Mouse (Mus musculus) limb, embryonic 15.5 days (tissue): ENCODE measurements around the gene Gm17571. TPM values are rescaled to one million over a fixed set of nuclear protein-coding genes. Genes with fewer than 3 reads are reported as not detected.

ENCODE experiments used
- ATAC-seq: fragments of 200-750 bp; cut with Nextera tagmentation; 2 replicates; pipeline ENCODE4 v1.8.0; 2017; ENCODE audit warnings: low read depth, moderate TSS enrichment; ENCODE audit not compliant: insufficient number of reproducible peaks, low FRiP score, low TSS enrichment
- H3K27ac ChIP-seq: fragments of 300-500 bp; sonication (generic); 2 replicates; pipeline ENCODE4 v1.5.1; 2015; ENCODE audit warnings: moderate library complexity, mild to moderate bottlenecking, inconsistent platforms
- H3K27me3 ChIP-seq: fragments of 300-500 bp; sonication (generic); 2 replicates; pipeline ENCODE4 v1.6.1; 2015; ENCODE audit warnings: inconsistent platforms
- H3K36me3 ChIP-seq: fragments of 300-500 bp; sonication (generic); 2 replicates; pipeline ENCODE4 v1.6.1; 2015; ENCODE audit warnings: inconsistent platforms
- H3K4me1 ChIP-seq: fragments of 300-500 bp; sonication (generic); 2 replicates; pipeline ENCODE4 v1.6.1; 2015; ENCODE audit warnings: inconsistent platforms
- H3K4me2 ChIP-seq: fragments of 300-500 bp; sonication (generic); 2 replicates; pipeline ENCODE4 v1.6.1; 2015; ENCODE audit warnings: mild to moderate bottlenecking, inconsistent platforms
- H3K4me3 ChIP-seq: fragments of 300-500 bp; sonication (generic); 2 replicates; pipeline ENCODE4 v1.5.1; 2015; ENCODE audit warnings: mild to moderate bottlenecking, inconsistent platforms
- H3K9ac ChIP-seq: fragments of 300-500 bp; sonication (generic); 2 replicates; pipeline ENCODE4 v1.6.1; 2015; ENCODE audit warnings: inconsistent platforms
- H3K9me3 ChIP-seq: fragments of 300-500 bp; sonication (generic); 2 replicates; pipeline ENCODE4 v1.6.1; 2016; ENCODE audit warnings: inconsistent platforms
- WGBS: fragments of 180-500 bp; shearing (Covaris S2); methylation state at CpG from one replicate; pipeline ENCODE4 v1.1.7; 2015; 5-methylcytosine and 5-hydroxymethylcytosine counted together
- polyA plus RNA-seq: library from polyadenylated mRNA; unstranded; fragments of >200 nt; fragmentation: Nextera tagmentation; extraction: Ambion mirVana; gene quantifications from 2 replicates; pipeline ENCODE4 v1.2.1, GENCODE M21; 2015

The Gm17571 gene
- not detected in 2 replicates for polyA plus RNA-seq

DNA sequence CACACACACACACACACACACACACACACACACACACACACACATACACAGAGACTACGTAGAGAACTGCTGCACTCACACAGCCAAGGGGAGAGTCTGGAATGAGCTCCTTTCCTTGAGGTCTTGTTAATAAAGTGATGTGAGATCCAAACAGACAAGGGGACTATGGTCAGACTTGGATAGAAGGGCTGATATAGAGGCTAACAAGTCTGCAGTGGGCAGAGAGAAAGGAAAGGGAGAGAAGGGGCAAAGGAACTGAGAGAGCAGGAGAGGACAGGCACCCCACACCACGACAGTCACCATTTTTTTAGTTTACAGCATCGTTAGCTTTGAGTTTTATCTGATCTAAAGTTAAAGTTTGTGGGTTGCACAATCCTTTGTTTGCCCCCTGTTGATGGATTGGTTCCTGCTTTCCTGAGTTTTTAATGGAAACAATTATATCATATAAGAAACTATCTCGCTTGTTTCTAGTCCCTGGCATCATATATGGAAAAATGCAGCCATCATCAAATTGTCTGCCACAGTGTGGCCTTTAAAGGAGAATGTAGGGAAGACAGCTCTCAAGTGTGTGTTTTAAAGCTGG is at the start of gene Gm17571:
Gene Gm17571, minus strand, starts transcription at position 51 of the 583 bp plus-strand sequence.
- no peak for ATAC-seq
- Histone ChIP-seq H3K27ac (no peak within 1 kb of the TSS), H3K27me3 (no peaks in the 10 kb centered on the region), H3K4me1 (0 out of 2 replicates have a peak, but pooled peaks cover 4% of the 10 kb centered on the region), H3K9me3 (no peaks in the 10 kb centered on the region), H3K36me3 (no peaks in the 10 kb centered on the region), H3K9ac (no peak within 1 kb of the TSS), H3K4me3 (no peak within 1 kb of the TSS), H3K4me2 (no peak within 1 kb of the TSS)
- 52% methylated on average over 4 of the region's 4 CpGs for WGBS

DNA sequence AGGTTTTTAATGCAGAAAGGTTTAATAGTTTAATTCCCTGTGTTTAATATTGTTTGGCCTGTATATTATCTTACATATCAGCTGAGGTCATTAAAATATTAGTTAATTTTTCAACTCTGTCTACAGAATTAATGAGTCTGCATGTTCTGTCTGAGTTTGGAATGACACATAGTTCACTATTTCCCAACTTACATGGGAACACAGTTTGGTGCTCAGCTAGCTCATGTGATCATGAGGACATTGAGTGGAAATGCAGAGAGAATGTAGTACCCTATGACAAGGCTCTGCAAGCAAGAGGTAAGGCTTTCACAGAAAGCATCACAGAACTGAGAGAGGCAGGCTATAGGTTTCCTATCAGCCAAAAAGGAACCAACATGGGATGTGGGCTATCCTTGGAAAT is 49.0 kb upstream of the Gm17571 start:
- Histone ChIP-seq H3K9me3 (no peaks in the 10 kb centered on the region), H3K4me3 (no peak overlapping the region), H3K27me3 (no peaks in the 10 kb centered on the region), H3K4me2 (no peak overlapping the region), H3K4me1 (peaks cover 18% of the 10 kb centered on the region), H3K9ac (no peak overlapping the region), H3K27ac (no peak overlapping the region), H3K36me3 (no peaks in the 10 kb centered on the region)
- ATAC-seq, result no peak

DNA sequence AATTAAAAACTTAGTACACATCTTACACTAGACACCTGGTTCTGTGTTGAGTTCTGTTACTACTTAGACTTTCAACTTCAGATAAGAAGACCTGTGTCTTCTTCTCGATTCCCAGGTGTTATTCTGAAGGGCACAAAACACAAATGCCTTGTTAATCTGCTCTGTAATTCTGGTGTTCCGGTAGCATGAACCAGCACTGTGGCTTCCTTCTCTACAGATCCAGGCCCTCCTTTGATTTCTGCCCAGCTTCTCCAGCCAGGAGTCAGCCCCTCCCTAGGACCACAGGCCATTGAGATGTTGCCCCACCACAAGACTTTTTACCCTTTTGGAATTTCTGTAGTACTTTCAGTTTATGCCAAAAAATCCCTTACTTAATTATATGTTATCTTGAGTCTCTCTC is 47.2 kb upstream of the Gm17571 start:
- H3K4me1 ChIP-seq, result peaks cover 16% of the 10 kb centered on the region
- WGBS, result 69% methylated on average over 2 of the region's 2 CpGs

GRCm38 (mm10) chr9:13492807-13493206 is 46.3 kb upstream of the Gm17571 start:
- 51% methylated on average over 2 of the region's 2 CpGs for WGBS
- ATAC-seq, result no peak

More for the DNA sequence above, 47.2 kb upstream of the Gm17571 start:
- H3K4me2 ChIP-seq, result no peak overlapping the region
- H3K9me3 ChIP-seq, result no peaks in the 10 kb centered on the region
- H3K36me3 ChIP-seq, result no peaks in the 10 kb centered on the region
- H3K4me3 ChIP-seq, result no peak overlapping the region
- H3K9ac ChIP-seq, result no peak overlapping the region
- no peaks in the 10 kb centered on the region for H3K27me3 ChIP-seq
- no peak overlapping the region for H3K27ac ChIP-seq
- no peak for ATAC-seq

DNA sequence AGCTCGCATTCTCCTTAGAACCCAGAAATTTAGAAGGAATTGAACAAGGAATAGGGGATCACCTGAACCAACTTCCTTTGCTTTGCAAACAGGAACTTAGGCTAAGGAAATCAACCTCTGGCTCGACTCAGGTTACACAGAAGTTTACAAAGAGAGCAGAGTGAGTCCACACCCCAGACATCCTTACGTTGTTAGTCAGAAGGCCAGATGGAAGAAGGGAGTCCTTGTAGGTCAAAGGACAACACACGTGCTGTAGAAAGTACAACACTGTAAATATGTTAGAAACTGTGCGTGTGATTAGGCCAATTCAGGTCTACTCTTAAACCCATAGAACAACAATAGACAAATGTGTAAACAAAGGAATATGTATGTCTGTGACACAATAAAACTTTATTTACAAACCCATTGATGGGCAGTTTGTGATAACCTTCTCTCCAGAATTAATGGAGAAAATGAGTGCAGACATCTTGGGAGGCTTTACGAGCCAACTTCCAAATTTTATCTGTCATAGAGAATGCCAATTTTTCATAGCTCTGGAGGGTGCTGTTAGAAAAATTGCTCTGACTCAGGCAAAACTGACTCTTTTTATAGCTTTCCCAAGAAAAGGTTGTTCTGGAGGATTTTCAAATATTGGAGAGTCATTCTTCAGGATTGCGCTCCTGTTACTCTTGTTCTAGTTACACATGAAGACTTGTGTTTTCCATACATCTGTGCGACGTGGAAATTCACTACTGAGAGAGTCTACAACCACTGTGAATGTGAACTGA is 45.5 kb upstream of the Gm17571 start:
- Histone ChIP-seq H3K4me1 (peaks cover 6% of the 10 kb centered on the region), H3K9ac (no peak overlapping the region), H3K9me3 (no peaks in the 10 kb centered on the region), H3K4me3 (no peak overlapping the region), H3K4me2 (no peak overlapping the region), H3K27me3 (no peaks in the 10 kb centered on the region), H3K27ac (no peak overlapping the region), H3K36me3 (no peaks in the 10 kb centered on the region)
- no peak for ATAC-seq
- WGBS, result 66% methylated on average over 9 of the region's 9 CpGs

More at GRCm38 (mm10) chr9:13492807-13493206, 46.3 kb upstream of the Gm17571 start:
- no peaks in the 10 kb centered on the region for H3K9me3 ChIP-seq
- H3K4me2 ChIP-seq, result no peak overlapping the region
- no peaks in the 10 kb centered on the region for H3K36me3 ChIP-seq
- H3K9ac ChIP-seq, result no peak overlapping the region
- H3K4me1 ChIP-seq, result peaks cover 11% of the 10 kb centered on the region
- H3K4me3 ChIP-seq, result no peak overlapping the region
- H3K27ac ChIP-seq, result no peak overlapping the region
- no peaks in the 10 kb centered on the region for H3K27me3 ChIP-seq

GRCm38 (mm10) chr9:13491107-13491506 is 44.6 kb upstream of the Gm17571 start:
- Histone ChIP-seq H3K27me3 (no peaks in the 10 kb centered on the region), H3K9ac (no peak overlapping the region), H3K9me3 (no peaks in the 10 kb centered on the region), H3K4me1 (peaks cover 4% of the 10 kb centered on the region; the same call in 1 of the 2 replicates), H3K27ac (no peak overlapping the region), H3K4me2 (no peak overlapping the region), H3K36me3 (no peaks in the 10 kb centered on the region), H3K4me3 (no peak overlapping the region)
- WGBS, result 51% methylated on average over 1 of the region's 1 CpGs
- ATAC-seq, result no peak

GRCm38 (mm10) chr9:13485914-13486313 is 39.4 kb upstream of the Gm17571 start:
- no peak overlapping the region for H3K9ac ChIP-seq
- ATAC-seq, result no peak
- H3K9me3 ChIP-seq, result no peaks in the 10 kb centered on the region
- H3K27me3 ChIP-seq, result no peaks in the 10 kb centered on the region
- no peak overlapping the region for H3K27ac ChIP-seq
- H3K4me3 ChIP-seq, result no peak overlapping the region
- H3K4me2 ChIP-seq, result no peak overlapping the region
- 74% methylated on average over 1 of the region's 1 CpGs for WGBS
- H3K4me1 ChIP-seq, result peaks cover 17% of the 10 kb centered on the region
- H3K36me3 ChIP-seq, result no peaks in the 10 kb centered on the region

GRCm38 (mm10) chr9:13484267-13485240 is 38.0 kb upstream of the Gm17571 start:
- Histone ChIP-seq H3K27me3 (no peaks in the 10 kb centered on the region), H3K36me3 (no peaks in the 10 kb centered on the region), H3K9me3 (no peaks in the 10 kb centered on the region), H3K4me1 (peaks cover 17% of the 10 kb centered on the region), H3K4me2 (peak overlapping the region; percentile 12; the same call in 1 of the 2 replicates), H3K27ac (peak overlapping the region; percentile 11; the same call in 1 of the 2 replicates), H3K9ac (no peak overlapping the region), H3K4me3 (no peak overlapping the region)
- no peak for ATAC-seq
- WGBS, result 43% methylated on average over 12 of the region's 12 CpGs

GRCm38 (mm10) chr9:13483199-13484068 is 36.9 kb upstream of the Gm17571 start:
- no peak overlapping the region for H3K4me2 ChIP-seq
- 58% methylated on average over 5 of the region's 5 CpGs for WGBS
- peaks cover 22% of the 10 kb centered on the region for H3K4me1 ChIP-seq

DNA sequence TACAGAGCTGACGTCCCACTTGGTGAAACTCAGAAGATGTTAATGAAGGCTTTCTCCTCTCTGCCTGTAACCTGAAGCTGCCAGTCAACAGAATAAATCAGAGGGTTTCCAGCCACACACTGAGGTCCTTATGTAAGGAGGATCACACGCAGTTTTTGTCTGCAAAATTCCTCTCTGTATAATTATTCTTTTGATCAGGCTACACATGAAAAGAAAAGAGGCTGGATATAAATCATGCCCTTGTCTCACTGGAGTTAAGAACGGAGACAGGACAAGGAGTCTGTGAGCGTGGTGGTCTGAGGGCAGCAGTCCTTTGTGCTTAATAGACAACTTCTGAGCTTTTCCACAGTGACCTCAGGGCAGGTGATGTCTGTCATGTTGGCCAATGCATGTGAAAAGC is 32.7 kb upstream of the Gm17571 start:
- peaks cover 20% of the 10 kb centered on the region for H3K4me1 ChIP-seq
- H3K4me3 ChIP-seq, result no peak overlapping the region
- H3K4me2 ChIP-seq, result no peak overlapping the region
- no peaks in the 10 kb centered on the region for H3K9me3 ChIP-seq
- no peak overlapping the region for H3K9ac ChIP-seq
- 20% methylated on average over 4 of the region's 4 CpGs for WGBS
- no peaks in the 10 kb centered on the region for H3K27me3 ChIP-seq
- no peak for ATAC-seq
- H3K36me3 ChIP-seq, result no peaks in the 10 kb centered on the region
- no peak overlapping the region for H3K27ac ChIP-seq

More at GRCm38 (mm10) chr9:13483199-13484068, 36.9 kb upstream of the Gm17571 start:
- Histone ChIP-seq H3K9ac (no peak overlapping the region), H3K36me3 (no peaks in the 10 kb centered on the region), H3K27ac (no peak overlapping the region), H3K4me3 (no peak overlapping the region), H3K27me3 (no peaks in the 10 kb centered on the region), H3K9me3 (no peaks in the 10 kb centered on the region)
- ATAC-seq, result no peak

- no peak overlapping the region for H3K27ac ChIP-seq
- WGBS, result 89% methylated on average over 5 of the region's 5 CpGs
- no peak overlapping the region for H3K9ac ChIP-seq
- H3K4me1 ChIP-seq, result 0 out of 2 replicates have a peak, but pooled peaks cover 6% of the 10 kb centered on the region
- no peak overlapping the region for H3K4me2 ChIP-seq
- H3K9me3 ChIP-seq, result no peaks in the 10 kb centered on the region
- H3K36me3 ChIP-seq, result no peaks in the 10 kb centered on the region
- H3K27me3 ChIP-seq, result no peaks in the 10 kb centered on the region
- no peak overlapping the region for H3K4me3 ChIP-seq
- ATAC-seq, result no peak
Observed at GRCm38 (mm10) chr9:13474951-13475350, 28.4 kb upstream of the Gm17571 start.
